Mouse (Mus musculus) liver, embryonic 14.5 days (tissue): ENCODE results near the gene Clcc1. TPM values are rescaled to one million over a fixed set of nuclear protein-coding genes. Genes with fewer than 3 reads are reported as not detected.

Experiments used
- ATAC-seq: fragments of 200-750 bp; cut with Nextera tagmentation; 2 replicates; pipeline ENCODE4 v1.8.0; 2017; ENCODE audit warnings: moderate number of reproducible peaks, mild to moderate bottlenecking, moderate library complexity; ENCODE audit not compliant: insufficient read depth
- DNase-seq, 3 experiments: peaks; one replicate each; pipeline ENCODE4 v3.0.0-alpha.2; 2012 to 2013; ENCODE audit warnings: low read depth in 3 of 3, low spot score in 3 of 3
- H3K27ac ChIP-seq: fragments of 300-500 bp; sonication (generic); 2 replicates; pipeline ENCODE4 v1.5.1; 2014; ENCODE audit warnings: moderate library complexity, mild to moderate bottlenecking, control low read depth, inconsistent platforms
- H3K27me3 ChIP-seq: fragments of 300-500 bp; sonication (generic); 2 replicates; pipeline ENCODE4 v1.6.1; 2014; ENCODE audit warnings: mild to moderate bottlenecking, low read length, moderate library complexity; ENCODE audit not compliant: control insufficient read depth, insufficient read depth
- H3K36me3 ChIP-seq: fragments of 300-500 bp; sonication (generic); replicated peaks from 2 replicates; pipeline ENCODE4 v1.6.1; 2014; ENCODE audit warnings: low read depth; ENCODE audit not compliant: control insufficient read depth, insufficient read depth
- H3K4me1 ChIP-seq, 2 experiments: fragments of 200-500 bp in 1 of 2; fragments of 300-500 bp in 1 of 2; sonication (generic) in 1 of 2; replicated peaks; 2 replicates each; pipeline ENCODE4 v1.6.1; 2012 to 2014; ENCODE audit warnings: antibody characterized with exemption in 1 of 2, inconsistent platforms in 1 of 2, low read length in 1 of 2; ENCODE audit not compliant: control insufficient read depth in 2 of 2, insufficient read depth in 2 of 2
- H3K4me2 ChIP-seq: fragments of 300-500 bp; sonication (generic); 2 replicates; pipeline ENCODE4 v1.6.1; 2014; ENCODE audit warnings: low read depth, mild to moderate bottlenecking, control low read depth, moderate library complexity
- H3K4me3 ChIP-seq, 2 experiments: fragments of 200-500 bp in 1 of 2; fragments of 300-500 bp in 1 of 2; sonication (generic) in 1 of 2; 2 replicates each; pipeline ENCODE4 v1.5.1; 2012 to 2014; ENCODE audit warnings: low read depth in 2 of 2, low read length in 2 of 2, mild to moderate bottlenecking in 2 of 2, control low read depth in 1 of 2, inconsistent platforms in 1 of 2, moderate library complexity in 1 of 2; ENCODE audit not compliant: insufficient read depth in 1 of 2
- H3K9ac ChIP-seq: fragments of 300-500 bp; sonication (generic); replicated peaks from 2 replicates; pipeline ENCODE4 v1.6.1; 2014; ENCODE audit warnings: mild to moderate bottlenecking, control low read depth, moderate library complexity
- H3K9me3 ChIP-seq: fragments of 300-500 bp; sonication (generic); 2 replicates; pipeline ENCODE4 v1.6.1; 2016; ENCODE audit warnings: low read length, mixed read lengths; ENCODE audit not compliant: control insufficient read depth
- CTCF ChIP-seq: IDR thresholded peaks from 2 replicates; pipeline ENCODE4 v1.5.1; 2016; ENCODE audit warnings: antibody characterized with exemption, low read depth, control low read depth
- EP300 ChIP-seq: IDR thresholded peaks from 2 replicates; pipeline ENCODE4 v1.6.1; 2016; ENCODE audit warnings: antibody characterized with exemption, low read depth
- WGBS: fragments of 180-500 bp; shearing (Covaris S2); extraction: QIAGEN DNeasy Blood & Tissue Kit; methylation state at CpG from one replicate; pipeline ENCODE4 v1.1.7; 2014; ENCODE audit not compliant: insufficient replicate concordance; 5-methylcytosine and 5-hydroxymethylcytosine counted together
- polyA plus RNA-seq, 2 experiments: library from polyadenylated mRNA; depleted of rRNA in 1 of 2; stranded (reverse) in 1 of 2; unstranded in 1 of 2; fragments of >200 nt; fragmentation: Nextera tagmentation in 1 of 2; extraction: Ambion mirVana in 1 of 2; gene quantifications; 2 replicates each; pipeline versions ENCODE4 v1.2.1 to v1.2.3; 2012 to 2014

Clcc1 gene
- polyA plus RNA-seq, 2 experiments: 22.7 to 38.5 TPM

GRCm38 (mm10) chr3:108699786-108700185, 46.1 kb downstream of the Clcc1 start:
- DNase-seq: no peak
- peaks cover 64% of the 10 kb centered on the region for H3K36me3 ChIP-seq
- 82% methylated on average over 4 of the region's 4 CpGs for WGBS
- no peaks in the 10 kb centered on the region for H3K9me3 ChIP-seq
- H3K9ac ChIP-seq: no peak overlapping the region
- no peaks in the 10 kb centered on the region for H3K27me3 ChIP-seq
- H3K4me1 ChIP-seq: peaks cover 0 to 7% of the 10 kb centered on the region in 2 experiments; a peak in 1 of 4 replicates
- TF ChIP-seq EP300 (no peak), CTCF (no peak)
- H3K4me3 ChIP-seq: no peak overlapping the region
- H3K27ac ChIP-seq: no peak overlapping the region
- no peak for ATAC-seq
- H3K4me2 ChIP-seq: no peak overlapping the region

- no peak overlapping the region for H3K4me2 ChIP-seq
- DNase-seq: no peak
- H3K4me1 ChIP-seq: peaks cover 0 to 7% of the 10 kb centered on the region in 2 experiments; a peak in 1 of 4 replicates
- no peak for TF ChIP-seq EP300
- peak; percentile 35; the same call in 1 of the 2 replicates for TF ChIP-seq CTCF
- no peak overlapping the region for H3K4me3 ChIP-seq
- H3K27ac ChIP-seq: no peak overlapping the region
- H3K27me3 ChIP-seq: no peaks in the 10 kb centered on the region
- ATAC-seq: no peak
- H3K36me3 ChIP-seq: peaks cover 54% of the 10 kb centered on the region
- H3K9me3 ChIP-seq: no peaks in the 10 kb centered on the region
- WGBS: 70% methylated on average over 1 of the region's 1 CpGs
- H3K9ac ChIP-seq: no peak overlapping the region
Measured at GRCm38 (mm10) chr3:108701256-108701655, 47.5 kb downstream of the Clcc1 start.

GRCm38 (mm10) chr3:108702789-108703188, 49.1 kb downstream of the Clcc1 start:
- DNase-seq: no peak
- no peak overlapping the region for H3K27ac ChIP-seq
- peaks cover 0 to 6% of the 10 kb centered on the region in 2 experiments; a peak in 1 of 4 replicates for H3K4me1 ChIP-seq
- H3K9ac ChIP-seq: no peak overlapping the region
- H3K27me3 ChIP-seq: no peaks in the 10 kb centered on the region
- H3K9me3 ChIP-seq: no peaks in the 10 kb centered on the region
- TF ChIP-seq EP300 (no peak), CTCF (no peak)
- no peak overlapping the region for H3K4me3 ChIP-seq
- WGBS: 93% methylated on average over 8 of the region's 8 CpGs
- H3K4me2 ChIP-seq: no peak overlapping the region
- ATAC-seq: no peak
- peaks cover 43% of the 10 kb centered on the region for H3K36me3 ChIP-seq

- H3K4me1 ChIP-seq: peaks cover 2 to 21% of the 10 kb centered on the region in 2 experiments; a peak in 3 of 4 replicates
- TF ChIP-seq CTCF (no peak), EP300 (no peak)
- no peaks in the 10 kb centered on the region for H3K27me3 ChIP-seq
- no peak overlapping the region for H3K4me3 ChIP-seq
- peaks cover 3% of the 10 kb centered on the region; the same call in 1 of the 2 replicates for H3K36me3 ChIP-seq
- no peak overlapping the region for H3K9ac ChIP-seq
- no peak for DNase-seq
- H3K27ac ChIP-seq: no peak overlapping the region
- 89% methylated on average over 5 of the region's 5 CpGs for WGBS
- no peak for ATAC-seq
- no peak overlapping the region for H3K4me2 ChIP-seq
- no peaks in the 10 kb centered on the region for H3K9me3 ChIP-seq
Measured at GRCm38 (mm10) chr3:108711296-108711695, 57.6 kb downstream of the Clcc1 start.

GRCm38 (mm10) chr3:108713065-108713675, 59.5 kb downstream of the Clcc1 start:
- no peak overlapping the region for H3K4me2 ChIP-seq
- TF ChIP-seq CTCF (no peak), EP300 (no peak)
- 36% methylated on average over 3 of the region's 3 CpGs for WGBS
- H3K9ac ChIP-seq: no peak overlapping the region
- H3K4me1 ChIP-seq: peaks cover 4 to 28% of the 10 kb centered on the region in 2 experiments
- no peak overlapping the region for H3K27ac ChIP-seq
- DNase-seq (no peak), ATAC-seq (no peak)
- H3K36me3 ChIP-seq: peaks cover 3% of the 10 kb centered on the region; the same call in 1 of the 2 replicates
- no peak overlapping the region for H3K4me3 ChIP-seq
- no peaks in the 10 kb centered on the region for H3K27me3 ChIP-seq
- H3K9me3 ChIP-seq: no peaks in the 10 kb centered on the region
